Mouse (Mus musculus): ENCODE measurements around the gene Aven. TPM values are rescaled to one million over a fixed set of nuclear protein-coding genes. Genes with fewer than 3 reads are reported as not detected.

The Aven gene
- total and polyA plus RNA-seq, 2 experiments from 2014 or later, result 2.6 to 5.2 TPM

DNA sequence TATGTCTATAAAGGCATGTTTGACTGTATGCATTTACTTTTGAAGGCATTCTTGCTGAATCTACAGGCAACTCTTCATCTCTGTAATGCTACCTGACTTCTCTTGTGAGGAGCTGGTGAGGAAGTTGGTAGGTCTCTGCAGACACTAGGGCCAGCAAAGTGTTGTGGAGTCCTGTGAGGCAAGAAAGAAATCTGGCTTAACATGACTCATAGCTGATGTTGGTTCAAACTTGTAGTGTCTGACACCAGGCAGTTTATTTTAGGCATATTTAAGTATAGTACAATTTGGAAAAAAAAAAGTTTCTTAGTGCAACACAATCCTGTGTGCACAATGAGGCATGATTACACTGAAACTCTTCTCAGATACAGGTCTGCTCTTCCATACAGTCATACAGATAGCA lies 23.2 kb upstream of the Aven start:
- H3K9ac ChIP-seq (replicated peaks; ENCODE audit: low read depth, low read length), result no peak overlapping the region
- H3K27ac ChIP-seq (ENCODE audit: low read depth), result peak overlapping the region; percentile 18; the same call in 1 of the 2 replicates
- no peak overlapping the region for H3K4me3 ChIP-seq (ENCODE audit: low read depth, low read length)
- H3K9me3 ChIP-seq (replicated peaks; ENCODE audit: control insufficient read depth, low read length), result no peaks in the 10 kb centered on the region
- ATAC-seq (ENCODE audit: insufficient read depth, low read depth), result no peak
- H3K4me1 ChIP-seq (ENCODE audit: control insufficient read depth, insufficient read depth), result 0 out of 2 replicates have a peak, but pooled peaks cover 17% of the 10 kb centered on the region
- peaks cover 35% of the 10 kb centered on the region for H3K36me3 ChIP-seq (replicated peaks; ENCODE audit: control insufficient read depth, insufficient read depth, low read length)
- no peak for DNase-seq (ENCODE audit: low spot score)
- no peak for TF ChIP-seq CTCF (IDR thresholded peaks at IDR 0.05; ENCODE audit: low read depth)
- no peak overlapping the region for H3K4me2 ChIP-seq (ENCODE audit: low read depth, low read length)
- no peaks in the 10 kb centered on the region for H3K27me3 ChIP-seq (ENCODE audit: control insufficient read depth, insufficient read depth, low read length)

DNA sequence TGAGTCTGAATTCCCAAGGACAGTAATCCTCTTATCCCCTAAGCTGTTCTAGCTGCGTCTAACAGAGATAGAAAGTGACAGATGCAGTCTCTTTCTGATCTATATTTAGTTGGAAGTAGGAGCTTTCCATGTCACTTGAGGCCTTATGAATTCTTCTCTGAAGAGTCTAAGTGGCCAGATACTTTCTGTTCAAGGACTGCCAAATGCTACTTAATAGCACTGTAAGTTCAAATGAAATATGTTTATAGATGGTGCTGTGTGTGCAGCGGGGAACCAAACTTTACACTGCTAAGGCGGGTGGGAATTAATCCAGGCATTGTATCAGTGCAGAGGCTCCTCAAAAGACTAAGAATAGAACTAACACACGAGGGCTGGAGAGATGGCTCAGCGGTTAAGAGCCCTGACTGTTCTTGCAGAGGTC lies 21.8 kb upstream of the Aven start:
- TF ChIP-seq EP300 (IDR thresholded peaks at IDR 0.05; ENCODE audit: low read depth) (no peak), CTCF (IDR thresholded peaks at IDR 0.05; ENCODE audit: low read depth) (no peak)
- Histone ChIP-seq H3K9ac (replicated peaks; ENCODE audit: low read depth, low read length) (no peak overlapping the region), H3K4me1 (ENCODE audit: control insufficient read depth, insufficient read depth) (0 out of 2 replicates have a peak, but pooled peaks cover 17% of the 10 kb centered on the region), H3K27ac (ENCODE audit: low read depth) (peak overlapping the region; percentile 18), H3K27me3 (ENCODE audit: control insufficient read depth, insufficient read depth, low read length) (no peaks in the 10 kb centered on the region), H3K9me3 (replicated peaks; ENCODE audit: control insufficient read depth, low read length) (no peaks in the 10 kb centered on the region), H3K4me3 (ENCODE audit: low read depth, low read length) (no peak overlapping the region), H3K4me2 (ENCODE audit: low read depth, low read length) (no peak overlapping the region), H3K36me3 (replicated peaks; ENCODE audit: control insufficient read depth, insufficient read depth, low read length) (peaks cover 30% of the 10 kb centered on the region)
- peak; percentile 69 for ATAC-seq (ENCODE audit: insufficient read depth, low read depth)
- DNase-seq (ENCODE audit: low spot score), result peak; percentile 30
- WGBS, result 29% methylated on average over 5 of the region's 5 CpGs

DNA sequence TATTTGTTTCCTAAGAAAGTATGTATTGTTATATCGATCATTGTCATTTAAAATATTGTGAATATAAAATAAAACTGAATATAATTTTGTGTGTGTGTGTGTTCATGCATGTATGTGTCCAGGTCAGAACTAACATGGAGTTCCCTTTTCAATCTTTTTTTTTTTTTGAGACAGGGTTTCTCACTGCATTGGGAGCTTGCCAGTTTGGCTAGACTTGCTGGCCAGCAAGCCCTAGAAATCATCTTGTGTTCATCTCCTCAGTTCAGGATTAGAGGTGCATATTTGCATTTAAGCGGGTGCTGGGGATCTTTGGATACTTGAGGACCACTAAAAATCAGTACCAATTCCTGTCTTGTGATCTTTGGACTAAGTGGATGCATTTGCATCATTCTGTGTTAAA lies 20.7 kb upstream of the Aven start:
- Histone ChIP-seq H3K9ac (replicated peaks; ENCODE audit: low read depth, low read length) (no peak overlapping the region), H3K9me3 (replicated peaks; ENCODE audit: control insufficient read depth, low read length) (no peaks in the 10 kb centered on the region), H3K4me2 (ENCODE audit: low read depth, low read length) (no peak overlapping the region), H3K36me3 (replicated peaks; ENCODE audit: control insufficient read depth, insufficient read depth, low read length) (peaks cover 19% of the 10 kb centered on the region), H3K4me1 (ENCODE audit: control insufficient read depth, insufficient read depth) (0 out of 2 replicates have a peak, but pooled peaks cover 17% of the 10 kb centered on the region), H3K4me3 (ENCODE audit: low read depth, low read length) (no peak overlapping the region), H3K27ac (ENCODE audit: low read depth) (no peak overlapping the region), H3K27me3 (ENCODE audit: control insufficient read depth, insufficient read depth, low read length) (no peaks in the 10 kb centered on the region)
- no peak for TF ChIP-seq EP300 (IDR thresholded peaks at IDR 0.05; ENCODE audit: low read depth)
- no peak for TF ChIP-seq CTCF (IDR thresholded peaks at IDR 0.05; ENCODE audit: low read depth)
- ATAC-seq (ENCODE audit: insufficient read depth, low read depth) (no peak), DNase-seq (ENCODE audit: low spot score) (no peak)
- WGBS, result 85% methylated on average over 2 of the region's 2 CpGs

DNA sequence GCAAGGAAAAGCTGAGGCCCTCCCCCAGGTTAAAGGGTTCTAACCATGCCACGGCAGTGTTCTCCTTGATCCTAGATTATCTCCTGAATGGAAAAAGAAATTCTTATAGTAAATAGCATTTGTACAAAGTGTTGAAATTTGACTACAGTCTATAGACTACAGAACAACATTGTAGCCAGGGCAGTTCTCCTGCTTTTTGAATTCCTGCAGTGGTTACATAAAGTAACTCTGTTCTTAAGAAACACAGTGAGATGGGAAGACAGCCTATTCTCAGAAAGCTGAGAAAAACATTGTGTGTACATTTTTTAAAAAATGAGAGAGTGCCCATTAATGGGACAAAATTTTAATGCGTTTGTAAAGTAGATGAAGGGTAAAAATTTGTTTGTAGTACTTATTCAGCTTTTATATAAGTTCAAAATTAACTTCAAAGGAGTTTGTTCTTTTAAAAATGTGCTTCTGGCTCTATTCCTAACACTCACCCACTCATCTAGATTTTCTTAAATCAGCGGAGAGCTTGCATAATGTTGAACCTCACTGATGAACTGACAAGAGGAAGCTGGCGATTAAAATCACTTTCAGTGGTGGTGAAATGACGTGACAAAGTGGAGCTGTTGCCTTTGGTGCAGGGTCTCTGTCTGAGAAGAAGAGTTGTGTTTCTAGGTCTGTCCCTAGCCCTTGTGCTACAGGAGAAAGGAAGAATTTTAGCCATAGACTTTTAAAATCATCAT lies 17.6 kb upstream of the Aven start:
- Histone ChIP-seq H3K27ac (ENCODE audit: low read depth) (no peak overlapping the region), H3K27me3 (ENCODE audit: control insufficient read depth, insufficient read depth, low read length) (no peaks in the 10 kb centered on the region), H3K4me3 (ENCODE audit: low read depth, low read length) (no peak overlapping the region), H3K36me3 (replicated peaks; ENCODE audit: control insufficient read depth, insufficient read depth, low read length) (no peaks in the 10 kb centered on the region), H3K4me1 (ENCODE audit: control insufficient read depth, insufficient read depth) (0 out of 2 replicates have a peak, but pooled peaks cover 11% of the 10 kb centered on the region), H3K9ac (replicated peaks; ENCODE audit: low read depth, low read length) (no peak overlapping the region), H3K9me3 (replicated peaks; ENCODE audit: control insufficient read depth, low read length) (no peaks in the 10 kb centered on the region), H3K4me2 (ENCODE audit: low read depth, low read length) (no peak overlapping the region)
- TF ChIP-seq CTCF (IDR thresholded peaks at IDR 0.05; ENCODE audit: low read depth) (no peak), EP300 (IDR thresholded peaks at IDR 0.05; ENCODE audit: low read depth) (no peak)
- ATAC-seq (ENCODE audit: insufficient read depth, low read depth) (no peak), DNase-seq (ENCODE audit: low spot score) (no peak)
- 65% methylated on average over 5 of the region's 5 CpGs for WGBS

DNA sequence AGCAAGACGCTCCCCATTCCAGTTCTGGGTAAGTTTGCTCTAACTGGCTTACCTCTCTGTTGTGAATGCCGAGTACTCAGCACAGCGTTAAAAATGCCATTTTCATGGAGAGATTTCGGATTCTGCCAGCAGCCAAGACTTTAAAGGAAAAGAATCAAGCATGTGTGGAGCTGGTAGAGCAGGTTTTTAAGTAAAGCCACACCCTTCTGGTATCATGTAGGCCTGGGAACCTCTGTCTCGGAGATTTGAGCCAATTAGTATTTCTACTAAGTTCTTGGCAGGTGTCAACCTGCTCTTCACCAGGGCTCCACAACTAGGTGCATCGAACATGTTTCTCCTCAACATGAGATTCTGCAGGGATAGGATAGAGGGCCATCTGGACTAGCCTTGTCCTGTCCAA lies 16.2 kb upstream of the Aven start:
- no peaks in the 10 kb centered on the region for H3K4me1 ChIP-seq (ENCODE audit: control insufficient read depth, insufficient read depth)
- WGBS, result 72% methylated on average over 6 of the region's 6 CpGs
- no peaks in the 10 kb centered on the region for H3K27me3 ChIP-seq (ENCODE audit: control insufficient read depth, insufficient read depth, low read length)
- H3K4me2 ChIP-seq (ENCODE audit: low read depth, low read length), result no peak overlapping the region
- ATAC-seq (ENCODE audit: insufficient read depth, low read depth) (no peak), DNase-seq (ENCODE audit: low spot score) (no peak)
- H3K9ac ChIP-seq (replicated peaks; ENCODE audit: low read depth, low read length), result no peak overlapping the region
- TF ChIP-seq EP300 (IDR thresholded peaks at IDR 0.05; ENCODE audit: low read depth) (no peak), CTCF (IDR thresholded peaks at IDR 0.05; ENCODE audit: low read depth) (no peak)
- no peak overlapping the region for H3K4me3 ChIP-seq (ENCODE audit: low read depth, low read length)
- no peaks in the 10 kb centered on the region for H3K9me3 ChIP-seq (replicated peaks; ENCODE audit: control insufficient read depth, low read length)
- no peaks in the 10 kb centered on the region for H3K36me3 ChIP-seq (replicated peaks; ENCODE audit: control insufficient read depth, insufficient read depth, low read length)
- no peak overlapping the region for H3K27ac ChIP-seq (ENCODE audit: low read depth)

DNA sequence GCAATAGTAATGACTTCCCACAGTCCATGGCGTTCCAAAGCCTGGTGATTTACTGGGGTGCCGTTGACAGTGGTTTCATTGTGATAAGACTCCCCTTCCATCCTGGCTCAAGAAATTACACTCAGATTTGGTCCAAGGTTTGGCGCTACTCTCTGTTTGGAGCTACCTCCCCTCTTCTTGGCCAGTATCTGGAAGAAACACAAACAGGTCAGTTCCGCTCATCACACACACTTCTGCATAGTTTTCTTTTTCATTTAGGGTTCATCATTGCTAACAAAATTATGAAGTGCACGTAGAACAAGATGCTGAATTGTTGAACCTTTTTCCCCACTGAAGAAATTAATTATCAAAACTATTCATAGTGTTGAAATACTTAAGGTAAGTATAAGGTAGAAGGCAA lies 12.1 kb upstream of the Aven start, which contains the start of gene Chrm5:
Gene Chrm5, minus strand, starts transcription at position 101 of the 400 bp plus-strand sequence.
- no peak within 1 kb of the TSS for H3K4me2 ChIP-seq (ENCODE audit: low read depth, low read length)
- WGBS, result 83% methylated on average over 5 of the region's 5 CpGs
- H3K27ac ChIP-seq (ENCODE audit: low read depth), result no peak within 1 kb of the TSS
- DNase-seq (ENCODE audit: low spot score) (no peak), ATAC-seq (ENCODE audit: insufficient read depth, low read depth) (no peak)
- H3K9me3 ChIP-seq (replicated peaks; ENCODE audit: control insufficient read depth, low read length), result no peaks in the 10 kb centered on the region
- H3K9ac ChIP-seq (replicated peaks; ENCODE audit: low read depth, low read length), result no peak within 1 kb of the TSS
- no peaks in the 10 kb centered on the region for H3K36me3 ChIP-seq (replicated peaks; ENCODE audit: control insufficient read depth, insufficient read depth, low read length)
- H3K4me1 ChIP-seq (ENCODE audit: control insufficient read depth, insufficient read depth), result no peaks in the 10 kb centered on the region
- no peak for TF ChIP-seq CTCF (IDR thresholded peaks at IDR 0.05; ENCODE audit: low read depth)
- TF ChIP-seq EP300 (IDR thresholded peaks at IDR 0.05; ENCODE audit: low read depth), result no peak
- H3K4me3 ChIP-seq (ENCODE audit: low read depth, low read length), result no peak within 1 kb of the TSS
- H3K27me3 ChIP-seq (ENCODE audit: control insufficient read depth, insufficient read depth, low read length), result no peaks in the 10 kb centered on the region

All from heart, postnatal 0 days (tissue).